Comparison of ENCODE assay signal across 28 mouse cellular contexts in genomic region chr19:21111836-21112235, GRCm38 (mm10).
"Had no signal": no experiment of that assay in that cellular context is flagged by ENCODE, and none has a peak within 500 bp of the region (broad histone marks: within the 10 kb centered on the region; RNA-seq: fewer than 3 reads in every experiment).

No protein-coding gene starts in this region.

- H3K36me3 ChIP-seq: embryonic facial prominence, embryonic 10.5 days; embryonic facial prominence, embryonic 12.5 days; embryonic facial prominence, embryonic 13.5 days; embryonic facial prominence, embryonic 15.5 days; forebrain, embryonic 10.5 days; forebrain, embryonic 12.5 days; forebrain, embryonic 15.5 days had no signal

- H3K27me3 ChIP-seq: embryonic facial prominence, embryonic 12.5 days; embryonic facial prominence, embryonic 13.5 days; embryonic facial prominence, embryonic 15.5 days; forebrain, embryonic 12.5 days; forebrain, embryonic 13.5 days; forebrain, embryonic 15.5 days had no signal

- H3K9ac ChIP-seq: embryonic facial prominence, embryonic 12.5 days; embryonic facial prominence, embryonic 13.5 days; embryonic facial prominence, embryonic 15.5 days; forebrain, embryonic 12.5 days; forebrain, embryonic 13.5 days; forebrain, embryonic 15.5 days; forebrain, postnatal 0 days had no signal

- H3K4me1 ChIP-seq: embryonic facial prominence, embryonic 12.5 days; forebrain, embryonic 10.5 days; forebrain, embryonic 12.5 days; forebrain, embryonic 13.5 days had no signal

- H3K4me3 ChIP-seq: embryonic facial prominence, embryonic 10.5 days; embryonic facial prominence, embryonic 12.5 days; embryonic facial prominence, embryonic 13.5 days; embryonic facial prominence, embryonic 15.5 days; erythroblast, embryonic 14.5 days; forebrain, embryonic 10.5 days; forebrain, embryonic 12.5 days; forebrain, embryonic 13.5 days; forebrain, embryonic 15.5 days; gastrocnemius, adult 2 months; heart, adult 2 months had no signal

- DNase-seq: cerebellum, adult 8-10 months; cerebellum, adult 9-10 months; cerebellum, adult 9-11 months; cerebellum, postnatal 10 days; cerebellum, postnatal 14 days; cerebellum, postnatal 25 days; cerebellum, postnatal 36 days; embryo, embryonic 11 days; forebrain, postnatal 0 days; gastrocnemius, adult 2 months; gastrocnemius, postnatal 10 days; gastrocnemius, postnatal 14 days; gastrocnemius, postnatal 25 days; gastrocnemius, postnatal 36 days; heart, adult 11 months; heart, adult 18-20 months; heart, adult 2 months had no signal

- ATAC-seq: forebrain, embryonic 13.5 days; forebrain, embryonic 14.5 days; forebrain, embryonic 15.5 days; forebrain, embryonic 16.5 days; forebrain, postnatal 0 days had no signal

- H3K9me3 ChIP-seq: embryonic facial prominence, embryonic 10.5 days; embryonic facial prominence, embryonic 12.5 days; embryonic facial prominence, embryonic 13.5 days; embryonic facial prominence, embryonic 15.5 days; forebrain, embryonic 10.5 days; forebrain, embryonic 12.5 days; forebrain, embryonic 13.5 days; forebrain, embryonic 15.5 days had no signal

- H3K4me2 ChIP-seq: embryonic facial prominence, embryonic 12.5 days; embryonic facial prominence, embryonic 13.5 days; embryonic facial prominence, embryonic 15.5 days; forebrain, embryonic 12.5 days; forebrain, embryonic 13.5 days; forebrain, embryonic 15.5 days had no signal

- H3K27ac ChIP-seq: embryonic facial prominence, embryonic 10.5 days; embryonic facial prominence, embryonic 12.5 days; embryonic facial prominence, embryonic 13.5 days; embryonic facial prominence, embryonic 15.5 days; forebrain, embryonic 10.5 days; forebrain, embryonic 12.5 days; forebrain, embryonic 13.5 days; forebrain, embryonic 15.5 days; gastrocnemius, adult 2 months; heart, adult 2 months had no signal
